Mouse (Mus musculus) intestine, postnatal 0 days (tissue): ENCODE results near the gene Zfp768. TPM values are rescaled to one million over a fixed set of nuclear protein-coding genes. Genes with fewer than 3 reads are reported as not detected.
"Not testable (repeated sequence)": the region's sequence is repeated elsewhere in the genome, so short reads cannot be mapped to it uniquely, and the experiment has no call there.

ENCODE experiments used
- ATAC-seq: fragments of 200-750 bp; cut with Nextera tagmentation; 2 replicates; pipeline ENCODE4 v1.8.0; 2017; ENCODE audit warnings: mild to moderate bottlenecking, moderate TSS enrichment, moderate library complexity
- H3K27ac ChIP-seq: fragments of 300-500 bp; sonication (generic); 2 replicates; pipeline ENCODE4 v1.5.1; 2014; ENCODE audit warnings: mild to moderate bottlenecking, low read depth, low read length, moderate library complexity
- H3K27me3 ChIP-seq: fragments of 300-500 bp; sonication (generic); replicated peaks from 2 replicates; pipeline ENCODE4 v1.6.1; 2014; ENCODE audit warnings: low read length, mixed read lengths; ENCODE audit not compliant: control insufficient read depth, insufficient read depth
- H3K36me3 ChIP-seq: fragments of 300-500 bp; sonication (generic); 2 replicates; pipeline ENCODE4 v1.6.1; 2014; ENCODE audit warnings: mild to moderate bottlenecking, moderate library complexity; ENCODE audit not compliant: control insufficient read depth, insufficient read depth
- H3K4me1 ChIP-seq: fragments of 300-500 bp; sonication (generic); replicated peaks from 2 replicates; pipeline ENCODE4 v1.6.1; 2014; ENCODE audit warnings: antibody characterized with exemption, low read length, mixed read lengths; ENCODE audit not compliant: control insufficient read depth, insufficient read depth
- H3K4me2 ChIP-seq: fragments of 300-500 bp; sonication (generic); replicated peaks from 2 replicates; pipeline ENCODE4 v1.6.1; 2014; ENCODE audit warnings: low read depth, mild to moderate bottlenecking, moderate library complexity
- H3K4me3 ChIP-seq: fragments of 300-500 bp; sonication (generic); 2 replicates; pipeline ENCODE4 v1.5.1; 2014; ENCODE audit warnings: low read depth, low read length
- H3K9ac ChIP-seq: fragments of 300-500 bp; sonication (generic); 2 replicates; pipeline ENCODE4 v1.6.1; 2014; ENCODE audit warnings: mild to moderate bottlenecking, low read depth, low read length
- H3K9me3 ChIP-seq: fragments of 300-500 bp; sonication (generic); 2 replicates; pipeline ENCODE4 v1.6.1; 2016; ENCODE audit warnings: mixed run types; ENCODE audit not compliant: control insufficient read depth
- CTCF ChIP-seq: sonication (generic); IDR thresholded peaks from 2 replicates; pipeline ENCODE4 v1.5.1; 2016; ENCODE audit warnings: low read depth, mild to moderate bottlenecking, control low read depth, antibody characterized with exemption, moderate library complexity
- WGBS: fragments of 180-500 bp; shearing (Covaris S2); extraction: QIAGEN DNeasy Blood & Tissue Kit; methylation state at CpG from one replicate; pipeline ENCODE4 v1.1.7; 2014; 5-methylcytosine and 5-hydroxymethylcytosine counted together
- polyA plus RNA-seq: library from polyadenylated mRNA; unstranded; fragments of >200 nt; fragmentation: Nextera tagmentation; extraction: Ambion mirVana; gene quantifications from 2 replicates; pipeline ENCODE4 v1.2.1, GENCODE M21; 2015

Gene Zfp768
- polyA plus RNA-seq, 1 experiment from 2014 or later: 16.3 TPM

GRCm38 (mm10) chr7:127390306-127390705 lies 44.9 kb upstream of the Zfp768 start:
- no peak for ATAC-seq
- Histone ChIP-seq H3K27me3 (no peaks in the 10 kb centered on the region), H3K36me3 (peaks cover 17% of the 10 kb centered on the region; the same call in 1 of the 2 replicates), H3K9ac (no peak overlapping the region), H3K4me1 (0 out of 2 replicates have a peak, but pooled peaks cover 5% of the 10 kb centered on the region), H3K4me3 (no peak overlapping the region), H3K4me2 (no peak overlapping the region), H3K27ac (no peak overlapping the region), H3K9me3 (no peaks in the 10 kb centered on the region)
- no peak for TF ChIP-seq CTCF
- 67% methylated on average over 7 of the region's 7 CpGs for WGBS

- H3K36me3 ChIP-seq: peaks cover 24% of the 10 kb centered on the region; the same call in 1 of the 2 replicates
- H3K4me1 ChIP-seq, H3K9me3 ChIP-seq, H3K27ac ChIP-seq, H3K4me2 ChIP-seq, H3K4me3 ChIP-seq, H3K9ac ChIP-seq, ATAC-seq, H3K27me3 ChIP-seq: not testable (repeated sequence)
These were observed 42.8 kb upstream of the Zfp768 start for GRCm38 (mm10) chr7:127388201-127388600.

- TF ChIP-seq CTCF: 0 out of 2 replicates have a peak, but pooled peaks have one; percentile 4
- peaks cover 20% of the 10 kb centered on the region; the same call in 1 of the 2 replicates for H3K36me3 ChIP-seq
- WGBS: 14% methylated on average over 38 of the region's 38 CpGs
- no peaks in the 10 kb centered on the region for H3K27me3 ChIP-seq
- peak within 1 kb of the TSS; percentile 46; the same call in 1 of the 2 replicates for H3K27ac ChIP-seq
- peak within 1 kb of the TSS; percentile 62 for H3K9ac ChIP-seq
- peak; percentile 86 for ATAC-seq
- H3K4me3 ChIP-seq: peak within 1 kb of the TSS; percentile 51
- H3K9me3 ChIP-seq: no peaks in the 10 kb centered on the region
- H3K4me2 ChIP-seq: peak within 1 kb of the TSS; percentile 75
- H3K4me1 ChIP-seq: no peaks in the 10 kb centered on the region
These were observed 41.4 kb upstream of the Zfp768 start, which contains the start of gene 9130019O22Rik for GRCm38 (mm10) chr7:127386641-127387392. TSS of gene 9130019O22Rik (minus strand) at chr7:127387166.

- not testable (repeated sequence) for H3K4me3 ChIP-seq, ATAC-seq
- WGBS: 94% methylated on average over 4 of the region's 4 CpGs
These were observed 40.2 kb upstream of the Zfp768 start for GRCm38 (mm10) chr7:127385560-127385959.

GRCm38 (mm10) chr7:127378310-127378921 lies 33.0 kb upstream of the Zfp768 start:
- peak; percentile 60 for ATAC-seq
- no peak overlapping the region for H3K4me3 ChIP-seq
- no peaks in the 10 kb centered on the region for H3K4me1 ChIP-seq
- H3K4me2 ChIP-seq: 0 out of 2 replicates have a peak overlapping the region, but pooled peaks have one; percentile 13
- no peak for TF ChIP-seq CTCF
- H3K36me3 ChIP-seq: peaks cover 8% of the 10 kb centered on the region; the same call in 1 of the 2 replicates
- H3K27me3 ChIP-seq: no peaks in the 10 kb centered on the region
- 0 out of 2 replicates have a peak overlapping the region, but pooled peaks have one; percentile 22 for H3K27ac ChIP-seq
- 33% methylated on average over 6 of the region's 6 CpGs for WGBS
- H3K9ac ChIP-seq: no peak overlapping the region
- H3K9me3 ChIP-seq: no peaks in the 10 kb centered on the region

More at GRCm38 (mm10) chr7:127385560-127385959, 40.2 kb upstream of the Zfp768 start:
- not testable (repeated sequence) for H3K9ac ChIP-seq, H3K4me1 ChIP-seq, H3K36me3 ChIP-seq, H3K9me3 ChIP-seq, H3K27ac ChIP-seq, H3K27me3 ChIP-seq
- 0 out of 2 replicates have a peak overlapping the region, but pooled peaks have one; percentile 75 for H3K4me2 ChIP-seq
